In genomic region chrX:99048111-99048510, GRCm38 (mm10) we compare ENCODE assay signal across 11 mouse cellular contexts. TPM values are rescaled to one million over a fixed set of nuclear protein-coding genes. Genes with fewer than 3 reads are reported as not detected.
DNase-seq lines count a peak whose midpoint lies in the region; ATAC-seq and TF ChIP-seq lines count a peak whose summit lies in the region.
"Had no signal": no experiment of that assay in that cellular context is flagged by ENCODE, and none has a peak within 500 bp of the region (broad histone marks: within the 10 kb centered on the region; RNA-seq: fewer than 3 reads in every experiment).

No protein-coding gene starts in this region.

- no peak for ATAC-seq in liver, embryonic 14.5 days (ENCODE audit: insufficient read depth)
- no peak for ATAC-seq in liver, embryonic 11.5 days (replicated peaks; ENCODE audit: low FRiP score)

- no peak for TF ChIP-seq POLR2A in kidney, adult 2 months (IDR thresholded peaks at IDR 0.05; ENCODE audit: low read depth, low read length)

- no peak overlapping the region for H3K4me3 ChIP-seq in liver, embryonic 14.5 days (ENCODE audit: insufficient read depth in 1 of 2, low read depth in 2 of 2, low read length in 2 of 2)
- no peak overlapping the region for H3K4me3 ChIP-seq in liver, embryonic 11.5 days (ENCODE audit: low read depth, low read length)
- H3K4me3 ChIP-seq in kidney, adult 2 months (ENCODE audit: insufficient read depth, low read depth, low read length) = peak overlapping the region; percentile 41
- H3K4me3 ChIP-seq: erythroblast, embryonic 14.5 days; hindbrain, embryonic 12.5 days had no signal

- H3K27me3 ChIP-seq in liver, embryonic 14.5 days (ENCODE audit: control insufficient read depth, insufficient read depth, low read length) = no peaks in the 10 kb centered on the region; the same call in none of the 2 replicates
- peaks cover 29% of the 10 kb centered on the region for H3K27me3 ChIP-seq in liver, embryonic 11.5 days (replicated peaks; ENCODE audit: control insufficient read depth, insufficient read depth, low read length)
- H3K27me3 ChIP-seq in kidney, adult 2 months (replicated peaks; ENCODE audit: control insufficient read depth, insufficient read depth, low read length) = no peaks in the 10 kb centered on the region

- peaks cover 0 to 8% of the 10 kb centered on the region in 2 experiments; a peak in 2 of 4 replicates for H3K4me1 ChIP-seq in liver, embryonic 14.5 days (replicated peaks; ENCODE audit: control insufficient read depth in 2 of 2, insufficient read depth in 2 of 2, low read length in 1 of 2)
- H3K4me1 ChIP-seq in liver, embryonic 11.5 days (replicated peaks; ENCODE audit: control insufficient read depth, insufficient read depth, low read length) = peaks cover 6% of the 10 kb centered on the region
- peaks cover 29% of the 10 kb centered on the region for H3K4me1 ChIP-seq in kidney, adult 2 months (ENCODE audit: control insufficient read depth, insufficient read depth, low read length)
- H3K4me1 ChIP-seq: hindbrain, embryonic 12.5 days had no signal

- WGBS in liver, embryonic 14.5 days (ENCODE audit: insufficient replicate concordance) = 21% methylated on average over 4 of the region's 4 CpGs
- WGBS in liver, embryonic 11.5 days = 38% methylated on average over 4 of the region's 4 CpGs
- 20% methylated on average over 4 of the region's 4 CpGs for WGBS in kidney, adult 2 months

- DNase-seq in liver, embryonic 14.5 days (ENCODE audit: low read depth in 3 of 3, low spot score in 3 of 3) = no peak
- no peak for DNase-seq in liver, embryonic 11.5 days (ENCODE audit: low spot score)
- peak; percentile 84 for DNase-seq in R1 (ENCODE audit: low read depth, low spot score)
- peak; percentile 77 for DNase-seq in kidney, adult 2 months
- peak; percentile 7 for DNase-seq in retina, embryonic 14.5 days (ENCODE audit: low spot score)
- no peak for DNase-seq in Muller cell, postnatal 12 days (ENCODE audit: inconsistent ontology term)
- DNase-seq in natural killer cell, adult 2 months (ENCODE audit: low spot score in 2 of 2) = no peak
- DNase-seq: cerebellum, postnatal 14 days; gastrocnemius, postnatal 14 days had no signal

- H3K9me3 ChIP-seq in liver, embryonic 14.5 days (ENCODE audit: control insufficient read depth, low read length) = no peaks in the 10 kb centered on the region
- no peaks in the 10 kb centered on the region for H3K9me3 ChIP-seq in liver, embryonic 11.5 days (ENCODE audit: control insufficient read depth, low read length)
- H3K9me3 ChIP-seq: hindbrain, embryonic 12.5 days had no signal

- no peak overlapping the region for H3K27ac ChIP-seq in liver, embryonic 14.5 days
- no peak overlapping the region for H3K27ac ChIP-seq in liver, embryonic 11.5 days (ENCODE audit: low read depth, low read length)
- peak overlapping the region; percentile 98 for H3K27ac ChIP-seq in kidney, adult 2 months (ENCODE audit: insufficient read depth, low read depth, low read length)
- H3K27ac ChIP-seq: hindbrain, embryonic 12.5 days had no signal

- no peak for TF ChIP-seq EP300 in liver, embryonic 14.5 days (IDR thresholded peaks at IDR 0.05; ENCODE audit: low read depth)

- H3K4me2 ChIP-seq in liver, embryonic 14.5 days (ENCODE audit: low read depth) = no peak overlapping the region
- no peak overlapping the region for H3K4me2 ChIP-seq in liver, embryonic 11.5 days
- H3K4me2 ChIP-seq: hindbrain, embryonic 12.5 days had no signal

- H3K9ac ChIP-seq in liver, embryonic 14.5 days (replicated peaks) = no peak overlapping the region
- H3K9ac ChIP-seq in liver, embryonic 11.5 days (ENCODE audit: low read depth, low read length) = no peak overlapping the region
- H3K9ac ChIP-seq: hindbrain, embryonic 12.5 days had no signal

- no peaks in the 10 kb centered on the region for H3K36me3 ChIP-seq in liver, embryonic 14.5 days (replicated peaks; ENCODE audit: control insufficient read depth, insufficient read depth, low read depth)
- no peaks in the 10 kb centered on the region for H3K36me3 ChIP-seq in liver, embryonic 11.5 days (ENCODE audit: control insufficient read depth, insufficient read depth, low read length)
- no peaks in the 10 kb centered on the region for H3K36me3 ChIP-seq in kidney, adult 2 months (ENCODE audit: control insufficient read depth, insufficient read depth, low read length)
- H3K36me3 ChIP-seq: hindbrain, embryonic 12.5 days had no signal

- TF ChIP-seq CTCF in liver, embryonic 14.5 days (IDR thresholded peaks at IDR 0.05; ENCODE audit: low read depth) = peak; percentile 20; the same call in 1 of the 2 replicates
- no peak for TF ChIP-seq CTCF in kidney, adult 2 months (conservative IDR thresholded peaks at IDR 0.05; ENCODE audit: insufficient read depth, insufficient read length, low read depth, low read length)

RNA-seq across cellular contexts. Expression of gene Stard8, which starts 45.1 kb away (rescaled TPM):
- 2.2 and 2.7 TPM in 2 replicates for polyA plus RNA-seq in liver, embryonic 14.5 days (2012; rRNA removed)
- polyA plus RNA-seq in liver, embryonic 14.5 days (2014; fragmentation: Nextera tagmentation; extraction: Ambion mirVana) = 2.0 TPM in 2 replicates
- 7.2 and 7.4 TPM in 2 replicates for polyA plus RNA-seq in liver, embryonic 11.5 days (2014; fragmentation: Nextera tagmentation; extraction: Ambion mirVana)
- polyA plus RNA-seq in kidney, adult 2 months (2012; rRNA removed) = 62.0 and 82.9 TPM in 2 replicates

Comparison
In these comparisons a context has a peak if more than half of its experiments do, and no peak if none do; other contexts are left out.
1. DNase-seq: peak in R1 (single experiment), kidney, adult 2 months (single experiment) and retina, embryonic 14.5 days (single experiment); none in liver, embryonic 14.5 days (0 of 3), liver, embryonic 11.5 days (single experiment), Muller cell, postnatal 12 days (single experiment) and natural killer cell, adult 2 months (0 of 2).